Mouse (Mus musculus) forebrain, embryonic 16.5 days (tissue): ENCODE measurements around the gene Alkbh1. TPM values are rescaled to one million over a fixed set of nuclear protein-coding genes. Genes with fewer than 3 reads are reported as not detected.
A peak's percentile ranks its signal among the peaks of the same experiment; 100 is the strongest.

ENCODE experiments used
- ATAC-seq: fragments of 200-750 bp; cut with Nextera tagmentation; 2 replicates; pipeline ENCODE4 v1.8.0; 2017; ENCODE audit warnings: mild to moderate bottlenecking, moderate library complexity
- H3K27ac ChIP-seq: fragments of 300-500 bp; sonication (generic); 2 replicates; pipeline ENCODE4 v1.5.1; 2014; ENCODE audit warnings: low read length, control low read depth
- H3K27me3 ChIP-seq: fragments of 300-500 bp; sonication (generic); replicated peaks from 2 replicates; pipeline ENCODE4 v1.6.1; 2014; ENCODE audit warnings: low read length; ENCODE audit not compliant: control insufficient read depth, insufficient read depth
- H3K36me3 ChIP-seq: fragments of 300-500 bp; sonication (generic); 2 replicates; pipeline ENCODE4 v1.6.1; 2014; ENCODE audit not compliant: control insufficient read depth, insufficient read depth
- H3K4me1 ChIP-seq: fragments of 300-500 bp; sonication (generic); replicated peaks from 2 replicates; pipeline ENCODE4 v1.6.1; 2014; ENCODE audit warnings: low read length; ENCODE audit not compliant: control insufficient read depth, insufficient read depth
- H3K4me2 ChIP-seq: fragments of 300-500 bp; sonication (generic); 2 replicates; pipeline ENCODE4 v1.6.1; 2014; ENCODE audit warnings: mild to moderate bottlenecking, low read length, control low read depth
- H3K4me3 ChIP-seq: fragments of 300-500 bp; sonication (generic); replicated peaks from 2 replicates; pipeline ENCODE4 v1.5.1; 2014; ENCODE audit warnings: mild to moderate bottlenecking, low read length, control low read depth
- H3K9ac ChIP-seq: fragments of 300-500 bp; sonication (generic); replicated peaks from 2 replicates; pipeline ENCODE4 v1.6.1; 2014; ENCODE audit warnings: low read depth, low read length, control low read depth
- H3K9me3 ChIP-seq: fragments of 300-500 bp; sonication (generic); 2 replicates; pipeline ENCODE4 v1.6.1; 2016; ENCODE audit warnings: low read length; ENCODE audit not compliant: control insufficient read depth
- WGBS: fragments of 180-500 bp; shearing (Covaris S2); extraction: QIAGEN DNeasy Blood & Tissue Kit; methylation state at CpG from one replicate; pipeline ENCODE4 v1.1.7; 2014; 5-methylcytosine and 5-hydroxymethylcytosine counted together
- polyA plus RNA-seq: library from polyadenylated mRNA; unstranded; fragments of >200 nt; fragmentation: Nextera tagmentation; extraction: Ambion mirVana; gene quantifications from 2 replicates; pipeline ENCODE4 v1.2.1, GENCODE M21; 2015

Gene Alkbh1
- polyA plus RNA-seq, 1 experiment from 2014 or later: 47.1 TPM

DNA sequence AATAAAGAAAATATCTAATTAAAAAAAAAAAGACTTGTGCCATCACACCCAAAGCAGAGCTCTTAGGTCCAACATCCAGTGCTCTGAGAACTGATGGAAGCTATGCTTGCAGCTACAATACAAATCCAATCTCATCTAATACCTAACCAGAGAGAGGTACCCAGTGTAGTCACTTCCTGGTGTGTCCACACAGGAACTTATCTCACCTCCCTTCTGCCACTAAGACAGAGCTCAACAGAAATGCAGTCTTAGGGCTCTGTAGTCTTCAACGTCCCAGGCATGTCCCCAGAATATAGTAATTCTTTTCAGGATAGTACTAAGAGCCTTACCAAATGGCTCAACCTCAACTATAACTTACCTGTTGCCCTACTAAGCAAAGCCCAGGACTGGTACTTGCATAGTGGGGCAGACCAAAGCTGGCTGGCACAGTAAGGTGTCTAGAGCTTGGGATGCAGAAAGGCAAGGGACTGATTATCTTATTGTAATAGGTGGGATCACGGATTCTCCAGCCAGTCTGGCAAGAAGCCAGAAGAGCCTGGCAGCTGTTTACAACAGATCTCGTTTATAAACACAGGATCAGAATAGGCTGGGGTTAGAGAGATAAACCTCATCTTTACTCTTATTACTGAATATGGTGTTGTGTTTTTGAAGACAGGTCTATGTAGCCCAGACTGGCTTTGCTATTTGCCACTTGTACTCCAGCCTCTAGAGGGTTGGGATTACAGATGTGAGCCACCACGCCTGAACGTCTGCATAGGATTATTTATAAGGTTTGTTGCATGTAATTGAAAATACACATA is 21.9 kb downstream of the Alkbh1 start:
- Histone ChIP-seq H3K4me1 (peaks cover 9% of the 10 kb centered on the region), H3K27ac (no peak overlapping the region), H3K9me3 (no peaks in the 10 kb centered on the region), H3K4me3 (no peak overlapping the region), H3K27me3 (no peaks in the 10 kb centered on the region), H3K4me2 (no peak overlapping the region), H3K36me3 (0 out of 2 replicates have a peak, but pooled peaks cover under 1% of the 10 kb centered on the region), H3K9ac (no peak overlapping the region)
- no peak for ATAC-seq
- 57% methylated on average over 5 of the region's 5 CpGs for WGBS

- Histone ChIP-seq H3K27ac (no peak overlapping the region), H3K4me3 (no peak overlapping the region), H3K9me3 (no peaks in the 10 kb centered on the region), H3K36me3 (no peaks in the 10 kb centered on the region), H3K27me3 (no peaks in the 10 kb centered on the region), H3K4me1 (peaks cover 9% of the 10 kb centered on the region), H3K9ac (no peak overlapping the region), H3K4me2 (no peak overlapping the region)
- no peak for ATAC-seq
- WGBS: 78% methylated on average over 12 of the region's 12 CpGs
Observed at GRCm38 (mm10) chr12:87419974-87420485, 23.8 kb downstream of the Alkbh1 start.

GRCm38 (mm10) chr12:87418921-87419320 is 24.9 kb downstream of the Alkbh1 start:
- peak; percentile 79 for ATAC-seq
- peaks cover 9% of the 10 kb centered on the region for H3K4me1 ChIP-seq
- no peak overlapping the region for H3K4me3 ChIP-seq
- H3K36me3 ChIP-seq: no peaks in the 10 kb centered on the region
- H3K9ac ChIP-seq: no peak overlapping the region
- H3K4me2 ChIP-seq: no peak overlapping the region
- no peaks in the 10 kb centered on the region for H3K9me3 ChIP-seq
- H3K27me3 ChIP-seq: no peaks in the 10 kb centered on the region
- peak overlapping the region; percentile 58 for H3K27ac ChIP-seq
- WGBS: 24% methylated on average over 5 of the region's 5 CpGs

- no peak overlapping the region for H3K27ac ChIP-seq
- H3K27me3 ChIP-seq: no peaks in the 10 kb centered on the region
- H3K9ac ChIP-seq: no peak overlapping the region
- H3K9me3 ChIP-seq: no peaks in the 10 kb centered on the region
- H3K4me3 ChIP-seq: no peak overlapping the region
- 45% methylated on average over 7 of the region's 7 CpGs for WGBS
- no peak for ATAC-seq
- H3K4me2 ChIP-seq: no peak overlapping the region
- peaks cover 9% of the 10 kb centered on the region for H3K4me1 ChIP-seq
- H3K36me3 ChIP-seq: no peaks in the 10 kb centered on the region
Observed at GRCm38 (mm10) chr12:87416690-87417089, 27.1 kb downstream of the Alkbh1 start.

DNA sequence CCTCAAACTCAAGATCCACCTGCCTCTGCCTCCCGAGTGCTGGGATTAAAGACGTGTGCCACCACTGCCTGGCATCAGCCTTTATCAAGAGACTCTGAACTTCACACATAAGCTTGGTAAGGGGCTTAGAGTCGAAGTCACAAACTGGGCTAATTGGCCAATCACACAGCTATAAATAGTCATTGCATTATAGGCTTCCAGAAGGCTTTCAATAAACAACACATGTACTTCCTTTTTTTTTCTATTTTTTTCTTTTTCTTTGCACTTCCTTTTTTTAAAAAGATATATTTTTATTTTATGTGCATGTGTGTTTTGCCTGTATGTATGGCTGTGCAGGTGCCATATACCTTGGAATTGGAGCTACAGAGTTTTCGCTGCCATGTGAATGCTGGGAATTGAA is 28.5 kb downstream of the Alkbh1 start:
- WGBS: 72% methylated on average over 4 of the region's 4 CpGs
- Histone ChIP-seq H3K4me3 (no peak overlapping the region), H3K9ac (no peak overlapping the region), H3K9me3 (no peaks in the 10 kb centered on the region), H3K4me1 (peaks cover 9% of the 10 kb centered on the region), H3K27ac (no peak overlapping the region), H3K4me2 (no peak overlapping the region), H3K36me3 (no peaks in the 10 kb centered on the region), H3K27me3 (no peaks in the 10 kb centered on the region)
- ATAC-seq: no peak

- no peaks in the 10 kb centered on the region for H3K36me3 ChIP-seq
- H3K27ac ChIP-seq: no peak overlapping the region
- WGBS: 20% methylated on average over 4 of the region's 4 CpGs
- H3K9me3 ChIP-seq: no peaks in the 10 kb centered on the region
- H3K9ac ChIP-seq: no peak overlapping the region
- H3K4me3 ChIP-seq: no peak overlapping the region
- no peak overlapping the region for H3K4me2 ChIP-seq
- no peaks in the 10 kb centered on the region for H3K4me1 ChIP-seq
- ATAC-seq: peak; percentile 63
- no peaks in the 10 kb centered on the region for H3K27me3 ChIP-seq
Observed at GRCm38 (mm10) chr12:87413179-87413790, 30.5 kb downstream of the Alkbh1 start.

DNA sequence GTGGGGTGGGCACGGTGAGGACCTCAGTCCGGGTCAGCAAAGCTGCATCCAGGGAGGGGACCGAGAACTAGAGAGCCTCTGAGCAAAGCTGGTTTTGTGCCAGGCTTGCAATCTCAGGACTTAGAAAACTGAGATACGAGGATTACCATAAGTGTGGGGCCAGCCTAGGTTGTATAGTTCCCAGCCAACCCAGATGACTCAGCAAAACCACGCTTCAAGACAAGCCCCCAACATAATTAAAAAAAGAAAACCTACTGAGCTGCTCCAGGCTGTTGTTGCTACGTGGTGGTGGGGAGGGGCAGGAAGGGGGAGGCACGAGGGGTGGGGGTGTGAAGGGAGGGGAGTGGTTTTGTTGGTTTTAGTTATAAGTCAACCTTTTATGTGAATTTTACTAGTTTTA is 32.8 kb downstream of the Alkbh1 start:
- Histone ChIP-seq H3K27me3 (no peaks in the 10 kb centered on the region), H3K4me1 (no peaks in the 10 kb centered on the region), H3K9me3 (no peaks in the 10 kb centered on the region), H3K9ac (no peak overlapping the region), H3K4me3 (no peak overlapping the region), H3K36me3 (no peaks in the 10 kb centered on the region), H3K27ac (no peak overlapping the region), H3K4me2 (no peak overlapping the region)
- no peak for ATAC-seq
- 60% methylated on average over 7 of the region's 7 CpGs for WGBS

DNA sequence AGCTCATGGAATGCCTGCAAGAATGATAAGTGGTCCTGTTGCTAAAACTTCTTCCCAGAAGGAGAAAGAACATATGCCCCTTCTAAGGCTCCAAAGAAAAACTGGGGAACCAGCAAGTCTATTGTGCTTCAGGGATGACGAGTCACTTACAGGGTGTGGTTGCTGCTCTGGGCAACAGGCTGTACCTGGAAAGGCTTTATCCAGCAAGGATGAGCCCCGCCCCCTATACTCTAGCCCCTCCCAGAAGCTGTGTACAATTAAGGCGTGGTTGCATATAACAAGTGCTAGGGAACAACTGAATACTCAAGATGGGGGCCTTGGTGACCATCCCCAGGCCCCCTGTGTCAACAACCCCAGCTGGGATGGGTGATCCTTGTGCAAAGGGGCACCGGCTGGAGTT is 34.7 kb downstream of the Alkbh1 start:
- 78% methylated on average over 4 of the region's 4 CpGs for whole genome bisulfite sequencing
- ATAC-seq: no peak

GRCm38 (mm10) chr12:87407869-87408605 is 35.8 kb downstream of the Alkbh1 start:
- no peaks in the 10 kb centered on the region for H3K4me1 ChIP-seq
- H3K4me2 ChIP-seq: no peak overlapping the region; the same call in 1 of the 2 replicates
- no peaks in the 10 kb centered on the region for H3K27me3 ChIP-seq
- H3K4me3 ChIP-seq: no peak overlapping the region
- no peaks in the 10 kb centered on the region for H3K9me3 ChIP-seq
- no peak overlapping the region for H3K9ac ChIP-seq
- WGBS: 45% methylated on average over 21 of the region's 21 CpGs
- H3K27ac ChIP-seq: no peak overlapping the region
- ATAC-seq: no peak
- no peaks in the 10 kb centered on the region for H3K36me3 ChIP-seq

More for the DNA sequence above, 34.7 kb downstream of the Alkbh1 start:
- H3K9ac ChIP-seq: no peak overlapping the region
- H3K27ac ChIP-seq: no peak overlapping the region
- no peak overlapping the region for H3K4me3 ChIP-seq
- H3K27me3 ChIP-seq: no peaks in the 10 kb centered on the region
- no peaks in the 10 kb centered on the region for H3K4me1 ChIP-seq
- H3K4me2 ChIP-seq: no peak overlapping the region
- no peaks in the 10 kb centered on the region for H3K36me3 ChIP-seq
- no peaks in the 10 kb centered on the region for H3K9me3 ChIP-seq
